Mouse (Mus musculus) inflammation-experienced regulatory T-cells (primary cell): Measurements from ENCODE around the gene Skint9. TPM values are rescaled to one million over a fixed set of nuclear protein-coding genes. Genes with fewer than 3 reads are reported as not detected.

Experiments
- polyA plus RNA-seq, 2 experiments: library from polyadenylated mRNA; unstranded; fragments of 100-300 nt; shearing (Covaris generic); gene quantifications; one replicate each; pipeline ENCODE4 v1.2.1; 2017

The Skint9 gene
- under 1 TPM in 1 of 2 experiments, not detected in 1; 0.69 TPM for polyA plus RNA-seq

DNA sequence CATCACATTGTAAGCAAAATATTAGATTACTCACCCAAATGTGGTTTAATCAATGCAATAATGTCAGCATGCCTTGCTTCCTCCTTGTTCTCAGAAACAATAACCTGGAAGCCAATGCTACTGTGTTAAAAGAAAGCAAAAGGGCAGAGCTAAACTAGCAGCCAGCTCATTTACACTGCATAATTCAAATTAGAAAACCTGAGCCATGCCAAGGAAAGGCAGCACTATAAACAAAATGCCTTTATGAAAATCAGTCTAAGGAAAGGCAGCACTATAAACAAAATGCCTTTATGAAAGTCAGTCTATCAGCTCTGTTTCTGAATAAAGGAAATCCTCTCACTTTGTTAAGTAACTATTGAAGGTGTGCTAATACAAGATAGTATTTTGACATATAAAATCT, at the start of gene Skint9:
Gene Skint9, minus strand, starts transcription at position 101 of the 400 bp plus-strand sequence.

Other genes starting within 250 kb of the Skint9 start
- gene Skint3, start 201.7 kb downstream of the Skint9 start, polyA plus RNA-seq = not detected
- gene Skint2, start 123.2 kb upstream of the Skint9 start, polyA plus RNA-seq = not detected